Comparison of ENCODE assay signal across 9 mouse cellular contexts in genomic region chr1:87766233-87766632, GRCm38 (mm10). TPM values are rescaled to one million over a fixed set of nuclear protein-coding genes. Genes with fewer than 3 reads are reported as not detected.
A peak's percentile ranks its signal among the peaks of the same experiment; 100 is the strongest.
DNase-seq lines count a peak whose midpoint lies in the region; ATAC-seq and TF ChIP-seq lines count a peak whose summit lies in the region.
"Had no signal": no experiment of that assay in that cellular context is flagged by ENCODE, and none has a peak within 500 bp of the region (broad histone marks: within the 10 kb centered on the region; RNA-seq: fewer than 3 reads in every experiment).

No protein-coding gene starts in this region.

- no peaks in the 10 kb centered on the region for H3K27me3 ChIP-seq in kidney, adult 2 months (replicated peaks; ENCODE audit: control insufficient read depth, insufficient read depth, low read length)
- no peaks in the 10 kb centered on the region for H3K27me3 ChIP-seq in forebrain, embryonic 12.5 days

- no peak overlapping the region for H3K9ac ChIP-seq in ES-E14 (ENCODE audit: insufficient read depth, low read depth, low read length, poor library complexity, severe bottlenecking)
- no peak overlapping the region for H3K9ac ChIP-seq in forebrain, embryonic 12.5 days

- peaks cover 9% of the 10 kb centered on the region for H3K36me3 ChIP-seq in kidney, adult 2 months (ENCODE audit: control insufficient read depth, insufficient read depth, low read length)
- peaks cover 54% of the 10 kb centered on the region for H3K36me3 ChIP-seq in ES-E14 (ENCODE audit: control insufficient read depth, insufficient read depth, low read length, poor library complexity, severe bottlenecking)
- H3K36me3 ChIP-seq in forebrain, embryonic 12.5 days (replicated peaks), result peaks cover 92% of the 10 kb centered on the region

- in situ Hi-C loops in ES-E14 (cut with MboI; ENCODE audit: low sequenced_read_pairs in 2 of 2, unreplicated experiment in 2 of 2), result no loop called here

- no peak overlapping the region for H3K4me2 ChIP-seq in forebrain, embryonic 12.5 days

- peak; percentile 38 for DNase-seq in kidney, adult 2 months
- no peak for DNase-seq in kidney, adult 11 months
- peak; percentile 35 for DNase-seq in ES-E14 (ENCODE audit: low read depth, low spot score)
- DNase-seq in naive thymus-derived CD4-positive, alpha-beta T cell, adult 2 months (ENCODE audit: low read depth), result peak; percentile 74
- no peak for DNase-seq in frontal cortex, postnatal 25 days (ENCODE audit: low spot score in 2 of 2)

- H3K4me1 ChIP-seq in kidney, adult 2 months (ENCODE audit: control insufficient read depth, insufficient read depth, low read length), result no peaks in the 10 kb centered on the region
- H3K4me1 ChIP-seq in ES-E14 (ENCODE audit: control insufficient read depth in 2 of 2, insufficient read depth in 2 of 2, low read length in 2 of 2, poor library complexity in 1 of 2), result no peaks in the 10 kb centered on the region
- H3K4me1 ChIP-seq in forebrain, embryonic 12.5 days, result no peaks in the 10 kb centered on the region

- WGBS in kidney, adult 2 months, result 96% methylated on average over 3 of the region's 3 CpGs
- 94% methylated on average over 3 of the region's 3 CpGs for WGBS in forebrain, embryonic 12.5 days

- H3K9me3 ChIP-seq in ES-E14 (ENCODE audit: control insufficient read depth, insufficient read depth, low read depth, low read length), result no peaks in the 10 kb centered on the region
- H3K9me3 ChIP-seq in forebrain, embryonic 12.5 days, result no peaks in the 10 kb centered on the region

- no peak for TF ChIP-seq POLR2A in kidney, adult 2 months (IDR thresholded peaks at IDR 0.05; ENCODE audit: low read depth, low read length)

- TF ChIP-seq CTCF in kidney, adult 2 months (conservative IDR thresholded peaks at IDR 0.05; ENCODE audit: insufficient read depth, insufficient read length, low read depth, low read length), result peak; percentile 78

- ATAC-seq in common myeloid progenitor, adult 5-6 weeks (replicated peaks; ENCODE audit: low read depth, poor library complexity, severe bottlenecking), result peak; percentile 76
- no peak for ATAC-seq in cerebellum, adult (ENCODE audit: insufficient number of reproducible peaks, low FRiP score, low TSS enrichment)
- no peak for ATAC-seq in forebrain, embryonic 12.5 days (ENCODE audit: low FRiP score)

- no peak overlapping the region for H3K27ac ChIP-seq in kidney, adult 2 months (ENCODE audit: insufficient read depth, low read depth, low read length)
- no peak overlapping the region for H3K27ac ChIP-seq in ES-E14 (ENCODE audit: insufficient read depth, low read depth, low read length, poor library complexity, severe bottlenecking)
- H3K27ac ChIP-seq in forebrain, embryonic 12.5 days, result no peak overlapping the region

- H3K4me3 ChIP-seq in kidney, adult 2 months (ENCODE audit: insufficient read depth, low read depth, low read length), result no peak overlapping the region
- no peak overlapping the region for H3K4me3 ChIP-seq in ES-E14 (ENCODE audit: insufficient read depth in 1 of 2, low read depth in 1 of 2, low read length in 2 of 2, poor library complexity in 1 of 2, severe bottlenecking in 1 of 2)
- no peak overlapping the region for H3K4me3 ChIP-seq in forebrain, embryonic 12.5 days (replicated peaks)
- H3K4me3 ChIP-seq: erythroblast, embryonic 14.5 days had no signal

TF ChIP-seq in ES-E14, 5 proteins besides CTCF, POLR2A, EP300 and RAD21:
- no peak for TF ChIP-seq MAFK (IDR thresholded peaks at IDR 0.05; ENCODE audit: insufficient read depth, low read depth, low read length)
- no peak for TF ChIP-seq HCFC1 (IDR thresholded peaks at IDR 0.05; ENCODE audit: borderline replicate concordance, insufficient read depth, low read length)
- no peak for TF ChIP-seq CHD2 (IDR thresholded peaks at IDR 0.05; ENCODE audit: low read depth, low read length)
- no peak for TF ChIP-seq ZC3H11A (IDR thresholded peaks at IDR 0.05; ENCODE audit: borderline replicate concordance, low read depth, low read length)
- no peak for TF ChIP-seq ZNF384 (IDR thresholded peaks at IDR 0.05; ENCODE audit: low read depth, low read length)

RNA-seq across cellular contexts. Expression of gene Atg16l1, which starts 10.6 kb away (rescaled TPM):
- 19.8 and 20.0 TPM in 2 replicates for polyA plus RNA-seq in kidney, adult 2 months (2012; rRNA removed)
- 63.4 and 77.1 TPM in 2 replicates for total RNA-seq in ES-E14 (2012; rRNA removed)
- total RNA-seq in common myeloid progenitor, adult 5-6 weeks (2017), result 60.4 and 61.7 TPM in 2 replicates
- polyA plus RNA-seq in forebrain, embryonic 12.5 days (2016; fragmentation: Nextera tagmentation; extraction: Ambion mirVana), result 46.6 and 51.4 TPM in 2 replicates

RNA-seq across cellular contexts. Expression of gene Sag, which starts 37.2 kb away (rescaled TPM):
- 0.16 and 0.34 TPM in 2 replicates for polyA plus RNA-seq in kidney, adult 2 months (2012; rRNA removed)
- total RNA-seq in ES-E14 (2012; rRNA removed), result 1.3 and 1.7 TPM in 2 replicates
- total RNA-seq in common myeloid progenitor, adult 5-6 weeks (2017), result 0.59 and 0.78 TPM in 2 replicates
- 2.7 TPM in 2 replicates for polyA plus RNA-seq in forebrain, embryonic 12.5 days (2016; fragmentation: Nextera tagmentation; extraction: Ambion mirVana)
- polyA plus RNA-seq: erythroblast, embryonic 14.5 days had no signal

Comparison
In these comparisons a context has a peak if more than half of its experiments do, and no peak if none do; other contexts are left out.
1. DNase-seq: peak in kidney, adult 2 months (single experiment), ES-E14 (single experiment) and naive thymus-derived CD4-positive, alpha-beta T cell, adult 2 months (single experiment); none in kidney, adult 11 months (single experiment) and frontal cortex, postnatal 25 days (0 of 2).